Mouse (Mus musculus) c-Kit-positive CD71-positive TER-119-positive erythroid progenitor cells, embryonic 14.5 days (primary cell): ENCODE measurements around the gene Fam184a.

Experiments used
- DNase-seq: peaks from one replicate; pipeline ENCODE4 v3.0.0-alpha.2; 2013; ENCODE audit warnings: low spot score

The Fam184a gene

GRCm38 (mm10) chr10:53597121-53597881 is 153.6 kb downstream of the Fam184a start:
- peak; percentile 36 for DNase-seq

DNA sequence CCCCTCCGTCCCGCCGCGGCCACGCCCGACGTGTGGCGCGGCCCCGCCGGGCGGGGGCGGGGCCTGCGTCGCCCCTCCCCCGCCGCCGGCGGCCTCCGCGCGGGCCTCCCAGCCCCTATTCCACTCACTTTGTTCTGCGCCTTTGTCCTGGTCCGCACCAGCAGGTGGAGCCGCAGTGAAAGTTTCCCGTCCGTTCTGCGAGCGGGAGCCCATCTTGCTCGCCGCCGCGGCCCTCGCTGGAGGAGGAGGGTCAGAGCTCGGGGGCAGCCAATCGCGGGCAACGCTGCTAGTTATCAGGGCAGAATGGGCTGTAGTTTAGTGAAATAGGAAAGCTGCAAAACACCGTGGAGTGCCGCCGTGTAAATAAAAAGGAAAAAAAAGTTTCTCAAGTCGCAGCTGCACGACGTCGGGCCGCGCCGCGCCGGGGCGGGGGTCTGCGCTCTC is 154.2 kb downstream of the Fam184a start, which contains the start of gene Asf1a:
TSS of gene Asf1a (plus strand) at position 81 of the 444 bp plus-strand sequence.
- peak; percentile 93 for DNase-seq

GRCm38 (mm10) chr10:53595744-53596676 is 154.9 kb downstream of the Fam184a start:
- DNase-seq: peak; percentile 26

DNA sequence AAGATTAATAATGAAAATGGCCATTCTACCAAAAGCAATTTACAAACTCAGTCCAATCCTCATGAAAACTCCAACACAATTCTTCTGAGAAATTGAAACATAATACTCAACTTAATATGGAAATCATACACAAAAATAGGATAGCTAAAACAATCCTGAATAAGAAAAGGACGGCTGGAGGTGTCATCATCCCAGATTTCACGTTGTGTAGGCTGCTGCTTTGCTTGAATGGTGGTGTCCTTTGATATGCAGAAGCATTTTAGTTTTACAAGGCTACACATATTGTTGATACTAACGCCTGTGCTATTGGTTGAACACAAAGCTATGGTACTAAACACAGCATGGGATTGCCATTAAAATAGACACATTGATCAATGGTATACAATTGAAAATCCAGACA is 165.1 kb downstream of the Fam184a start:
- no peak for DNase-seq
